23 mouse cellular contexts compared by ENCODE assay signal in the genomic region with DNA sequence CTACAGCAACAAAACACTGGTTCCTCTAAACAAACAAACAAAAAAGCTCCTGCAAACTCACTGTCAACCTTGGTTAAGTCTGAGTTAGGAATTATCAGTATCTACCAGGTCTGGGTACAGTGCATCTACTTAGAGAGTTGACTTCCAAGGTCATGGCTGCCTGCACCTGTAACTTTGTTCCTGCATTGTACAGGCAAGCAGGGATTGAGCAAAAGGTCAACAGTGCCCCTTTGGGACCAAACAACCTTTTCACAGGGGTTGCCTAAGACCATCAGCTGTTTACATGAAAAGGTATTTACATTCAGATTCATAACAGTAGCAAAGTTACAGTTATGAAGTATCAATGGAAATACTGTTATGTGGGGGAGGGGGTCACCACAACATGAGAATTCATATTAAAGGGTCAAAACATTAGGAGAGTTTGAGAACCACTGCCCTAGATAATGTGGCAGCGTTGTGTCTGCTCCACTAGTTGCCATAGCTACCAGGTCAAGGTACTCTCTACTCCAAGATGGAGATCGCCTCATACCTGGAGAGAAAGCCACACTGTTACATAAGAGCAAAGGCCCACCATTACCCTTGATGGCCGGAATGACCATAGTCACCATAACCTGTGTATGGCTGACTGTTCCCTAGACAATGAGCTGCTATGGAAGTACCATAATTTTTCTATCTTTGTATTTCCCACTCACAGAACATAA.
"Had no signal": no experiment of that assay in that cellular context is flagged by ENCODE, and none has a peak within 500 bp of the region (broad histone marks: within the 10 kb centered on the region; RNA-seq: fewer than 3 reads in every experiment).

No protein-coding gene starts in this region.

- H3K27me3 ChIP-seq: hindbrain, embryonic 12.5 days; intestine, embryonic 15.5 days; limb, embryonic 12.5 days had no signal

- ATAC-seq: hindbrain, embryonic 16.5 days; inflammation-experienced regulatory T-cells, adult 6 months; intestine, embryonic 15.5 days; intestine, postnatal 0 days had no signal

- H3K9ac ChIP-seq: hindbrain, embryonic 12.5 days; hindbrain, embryonic 14.5 days; intestine, embryonic 15.5 days; limb, embryonic 12.5 days had no signal

- H3K9me3 ChIP-seq: hindbrain, embryonic 10.5 days; hindbrain, embryonic 12.5 days; intestine, embryonic 15.5 days; limb, embryonic 10.5 days; limb, embryonic 12.5 days had no signal

- H3K4me3 ChIP-seq: gastrocnemius, adult 2 months; heart, adult 2 months; hindbrain, embryonic 10.5 days; hindbrain, embryonic 12.5 days; intestine, embryonic 15.5 days; layer of hippocampus, adult 2 months; left cerebral cortex, adult 2 months; limb, embryonic 10.5 days; limb, embryonic 12.5 days had no signal

- H3K4me2 ChIP-seq: heart, embryonic 11.5 days; hindbrain, embryonic 12.5 days; hindbrain, embryonic 14.5 days; intestine, embryonic 15.5 days; limb, embryonic 12.5 days had no signal

- H3K27ac ChIP-seq: gastrocnemius, adult 2 months; heart, adult 2 months; hindbrain, embryonic 10.5 days; hindbrain, embryonic 12.5 days; hindbrain, embryonic 14.5 days; intestine, embryonic 15.5 days; layer of hippocampus, adult 2 months; left cerebral cortex, adult 2 months; limb, embryonic 10.5 days; limb, embryonic 12.5 days had no signal

- DNase-seq: gastrocnemius, adult 2 months; gastrocnemius, postnatal 10 days; gastrocnemius, postnatal 25 days; heart, adult 2 months; heart, postnatal 10 days; heart, postnatal 4 days; kidney, adult 18-20 months; kidney, adult 8-10 months; kidney, postnatal 10 days; kidney, postnatal 25 days; kidney, postnatal 4 days had no signal

- H3K36me3 ChIP-seq: hindbrain, embryonic 12.5 days; intestine, embryonic 15.5 days had no signal
